Mouse (Mus musculus) liver, adult 2 months (tissue): ENCODE results near the gene Frmd5.

ENCODE experiments used
- CTCF ChIP-seq: fragments of 200-500 bp; IDR thresholded peaks from 2 replicates; pipeline ENCODE4 v1.5.1; 2011; ENCODE audit warnings: low read depth, low read length, control low read depth
- POLR2A ChIP-seq: fragments of 200-500 bp; IDR thresholded peaks from 2 replicates; pipeline ENCODE4 v1.6.1; 2011; ENCODE audit warnings: low read length, control low read depth; ENCODE audit not compliant: insufficient read depth; ENCODE audit errors: extremely low read depth

- TF ChIP-seq POLR2A: no peak
- TF ChIP-seq CTCF: no peak
Measured at GRCm38 (mm10) chr2:121846050-121846449, 39.2 kb upstream of the Frmd5 start.
